Mouse (Mus musculus) embryonic fibroblast, embryonic 13.5 days (primary cell): ENCODE data around the gene Polk.

ENCODE experiments used
- CTCF ChIP-seq: IDR thresholded peaks from 2 replicates; pipeline ENCODE4 v1.5.1; 2011; ENCODE audit warnings: mild to moderate bottlenecking, control low read depth, low read length, moderate library complexity, borderline replicate concordance; ENCODE audit not compliant: insufficient read depth
- POLR2A ChIP-seq: IDR thresholded peaks from 2 replicates; pipeline ENCODE4 v1.6.1; 2011; ENCODE audit warnings: low read depth, mild to moderate bottlenecking, control low read depth, low read length, moderate library complexity

DNA sequence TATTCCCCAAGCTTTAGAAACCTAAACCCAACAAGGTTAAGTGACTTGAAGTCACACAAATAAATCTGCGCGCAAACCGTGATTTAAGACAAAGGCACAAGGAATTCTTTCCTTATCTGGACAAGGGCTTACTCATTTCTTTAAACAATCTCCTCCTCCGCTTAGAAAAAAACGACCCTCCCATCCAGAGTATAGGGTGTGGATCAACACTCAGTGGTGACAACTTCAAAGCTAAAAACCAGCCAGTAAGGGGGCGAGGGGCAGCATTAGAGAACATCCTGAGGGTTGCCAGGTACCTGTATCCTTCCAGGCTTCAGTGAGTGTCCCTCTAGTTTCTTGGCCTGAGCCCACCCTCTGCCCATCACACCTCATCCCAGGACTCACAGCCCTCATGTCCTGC lies 71.8 kb downstream of the Polk start:
- TF ChIP-seq POLR2A (no peak), CTCF (no peak)
